Mouse (Mus musculus) lung, postnatal 25 days (tissue): ENCODE data around the gene Tiam1.

Experiments used
- DNase-seq: peaks from one replicate; pipeline ENCODE4 v3.0.0; 2022; ENCODE audit warnings: low spot score

Gene Tiam1

GRCm38 (mm10) chr16:89912686-89913375 is 230.7 kb downstream of the Tiam1 start:
- no peak for DNase-seq

GRCm38 (mm10) chr16:89909393-89910068 is 234.0 kb downstream of the Tiam1 start:
- no peak for DNase-seq

GRCm38 (mm10) chr16:89907651-89908050 is 235.9 kb downstream of the Tiam1 start:
- DNase-seq = no peak

GRCm38 (mm10) chr16:89906909-89907308 is 236.7 kb downstream of the Tiam1 start:
- DNase-seq = no peak

GRCm38 (mm10) chr16:89905730-89906305 is 237.8 kb downstream of the Tiam1 start:
- DNase-seq = no peak

- no peak for DNase-seq
Measured at GRCm38 (mm10) chr16:89904121-89904520, 239.4 kb downstream of the Tiam1 start.

- DNase-seq = no peak
Measured at GRCm38 (mm10) chr16:89902578-89903304, 240.8 kb downstream of the Tiam1 start.

- DNase-seq = no peak
Measured at GRCm38 (mm10) chr16:89900681-89901080, 242.9 kb downstream of the Tiam1 start.

- no peak for DNase-seq
Measured at GRCm38 (mm10) chr16:89899192-89899591, 244.4 kb downstream of the Tiam1 start.

- DNase-seq = no peak
Measured at GRCm38 (mm10) chr16:89898299-89898625, 245.3 kb downstream of the Tiam1 start.

GRCm38 (mm10) chr16:89897547-89898298 is 245.8 kb downstream of the Tiam1 start:
- no peak for DNase-seq

GRCm38 (mm10) chr16:89896885-89897546 is 246.6 kb downstream of the Tiam1 start:
- DNase-seq = no peak

GRCm38 (mm10) chr16:89896392-89896791 is 247.2 kb downstream of the Tiam1 start:
- no peak for DNase-seq

GRCm38 (mm10) chr16:89895283-89895682 is 248.3 kb downstream of the Tiam1 start:
- no peak for DNase-seq

- DNase-seq = peak; percentile 31
Measured at GRCm38 (mm10) chr16:89894816-89895215, 248.8 kb downstream of the Tiam1 start.

- no peak for DNase-seq
Measured at GRCm38 (mm10) chr16:89890515-89891189, 252.9 kb downstream of the Tiam1 start.

GRCm38 (mm10) chr16:89889890-89890462 is 253.6 kb downstream of the Tiam1 start:
- no peak for DNase-seq

- no peak for DNase-seq
Measured at GRCm38 (mm10) chr16:89886561-89886960, 257.0 kb downstream of the Tiam1 start.

- DNase-seq = no peak
Measured at GRCm38 (mm10) chr16:89885661-89886060, 257.9 kb downstream of the Tiam1 start.

- no peak for DNase-seq
Measured at GRCm38 (mm10) chr16:89883897-89884296, 259.7 kb downstream of the Tiam1 start.
